Comparison of ENCODE assay signal across 9 mouse cellular contexts in the genomic region with DNA sequence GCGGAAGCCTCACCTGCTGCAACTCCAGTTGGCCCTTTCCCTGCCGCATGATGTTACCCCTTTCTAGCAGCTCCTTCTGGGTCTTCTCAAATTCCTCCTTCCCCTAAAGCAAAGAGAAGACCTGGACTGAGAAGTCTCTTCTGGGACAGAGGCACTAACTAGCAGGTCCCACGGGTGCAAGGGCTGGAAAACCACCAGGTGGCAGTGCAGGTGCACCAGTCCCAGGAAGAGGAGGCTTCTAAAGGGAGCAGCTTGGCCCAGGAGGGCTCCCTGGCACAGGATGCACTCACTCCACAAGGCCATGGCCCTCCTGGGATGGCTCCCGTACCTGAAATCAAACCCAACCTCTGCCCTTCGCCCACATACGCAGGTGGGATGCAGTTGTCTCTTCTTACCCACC. TPM values are rescaled to one million over a fixed set of nuclear protein-coding genes. Genes with fewer than 3 reads are reported as not detected.
A peak's percentile ranks its signal among the peaks of the same experiment; 100 is the strongest.
DNase-seq lines count a peak whose midpoint lies in the region; ATAC-seq and TF ChIP-seq lines count a peak whose summit lies in the region.
"Had no signal": no experiment of that assay in that cellular context is flagged by ENCODE, and none has a peak within 500 bp of the region (broad histone marks: within the 10 kb centered on the region; RNA-seq: fewer than 3 reads in every experiment).

No protein-coding gene starts in this region.

- H3K4me2 ChIP-seq in kidney, embryonic 16.5 days (replicated peaks; ENCODE audit: low read depth, low read length), result no peak overlapping the region

- 0 out of 2 replicates have a peak, but pooled peaks have one; percentile 11 for ATAC-seq in kidney, embryonic 16.5 days (ENCODE audit: low FRiP score, low TSS enrichment)
- ATAC-seq in megakaryocyte-erythroid progenitor cell, adult 5-6 weeks (replicated peaks; ENCODE audit: low FRiP score, low TSS enrichment, poor library complexity, severe bottlenecking), result peak; percentile 58

- DNase-seq in layer of hippocampus, postnatal 10 days (ENCODE audit: low spot score in 2 of 2), result peak; percentile 73 to 79
- no peak for DNase-seq in layer of hippocampus, adult 9-11 months
- DNase-seq in brain, adult 2 months (ENCODE audit: low read depth, low spot score), result peak; percentile 96
- DNase-seq in gastrocnemius, adult 18-20 months (ENCODE audit: low spot score), result peak; percentile 76
- DNase-seq in yolk sac, embryonic 10.5 days (ENCODE audit: low spot score), result no peak

- peaks cover 79% of the 10 kb centered on the region for H3K4me1 ChIP-seq in E14TG2a.4 (replicated peaks; ENCODE audit: low read depth, low read length)
- peaks cover 32% of the 10 kb centered on the region for H3K4me1 ChIP-seq in kidney, embryonic 16.5 days (ENCODE audit: insufficient read depth, low read length)

- H3K9ac ChIP-seq in kidney, embryonic 16.5 days (replicated peaks; ENCODE audit: low read length), result no peak overlapping the region

- 67% methylated on average over 6 of the region's 6 CpGs for WGBS in kidney, embryonic 16.5 days

- 0 out of 2 replicates have a peak overlapping the region, but pooled peaks have one; percentile 57 for H3K4me3 ChIP-seq in E14TG2a.4 (replicated peaks; ENCODE audit: low read length)
- H3K4me3 ChIP-seq in kidney, embryonic 16.5 days (ENCODE audit: low read length), result no peak overlapping the region
- H3K4me3 ChIP-seq: erythroblast, embryonic 14.5 days had no signal

- H3K27me3 ChIP-seq in E14TG2a.4 (ENCODE audit: insufficient read depth, low read length), result no peaks in the 10 kb centered on the region
- no peaks in the 10 kb centered on the region for H3K27me3 ChIP-seq in kidney, embryonic 16.5 days (ENCODE audit: insufficient read depth, low read length)

- peaks cover 95% of the 10 kb centered on the region for H3K36me3 ChIP-seq in E14TG2a.4 (ENCODE audit: insufficient read depth, low read length)
- H3K36me3 ChIP-seq in kidney, embryonic 16.5 days (ENCODE audit: insufficient read depth, low read length), result peaks cover 64% of the 10 kb centered on the region

- H3K9me3 ChIP-seq in E14TG2a.4 (ENCODE audit: low read length), result no peaks in the 10 kb centered on the region
- no peaks in the 10 kb centered on the region for H3K9me3 ChIP-seq in kidney, embryonic 16.5 days (ENCODE audit: low read length)

- peak; percentile 58 for TF ChIP-seq CTCF in E14TG2a.4 (conservative IDR thresholded peaks at IDR 0.05; ENCODE audit: low read length)

- H3K27ac ChIP-seq in kidney, embryonic 16.5 days (ENCODE audit: low read length), result no peak overlapping the region

RNA-seq across cellular contexts. Expression of gene Ctrb1, which starts 21.8 kb away (rescaled TPM):
- not detected for total RNA-seq in layer of hippocampus, postnatal 10 days (2021)
- total RNA-seq in gastrocnemius, adult 18-20 months (2021), result under 1 TPM in 1 of 2 experiments, not detected in 1; 0.71 TPM
- polyA plus RNA-seq in kidney, embryonic 16.5 days (2015; fragmentation: Nextera tagmentation; extraction: Ambion mirVana), result 0.35 TPM in 1 of 2 replicates, not detected in the other
- total RNA-seq in megakaryocyte-erythroid progenitor cell, adult 5-6 weeks (2014; fragmentation: Nextera tagmentation), result not detected in 2 replicates
- total RNA-seq in megakaryocyte-erythroid progenitor cell, adult 5-6 weeks (2017), result not detected in 2 replicates
- polyA plus RNA-seq: erythroblast, embryonic 14.5 days had no signal

RNA-seq across cellular contexts. Expression of gene Bcar1, which starts 31.0 kb away (rescaled TPM):
- total RNA-seq in layer of hippocampus, postnatal 10 days (2021), result 10 to 100 TPM; 60.1 to 62.6 TPM
- 10 to 100 TPM; 10.6 to 10.8 TPM for total RNA-seq in gastrocnemius, adult 18-20 months (2021)
- polyA plus RNA-seq in kidney, embryonic 16.5 days (2015; fragmentation: Nextera tagmentation; extraction: Ambion mirVana), result 49.6 and 60.1 TPM in 2 replicates
- 0.17 TPM in 1 of 2 replicates, not detected in the other for total RNA-seq in megakaryocyte-erythroid progenitor cell, adult 5-6 weeks (2014; fragmentation: Nextera tagmentation)
- total RNA-seq in megakaryocyte-erythroid progenitor cell, adult 5-6 weeks (2017), result not detected in 2 replicates

Comparison
In these comparisons a context has a peak if more than half of its experiments do, and no peak if none do; other contexts are left out.
1. DNase-seq: peak in layer of hippocampus, postnatal 10 days (2 of 2), brain, adult 2 months (single experiment) and gastrocnemius, adult 18-20 months (single experiment); none in layer of hippocampus, adult 9-11 months (single experiment) and yolk sac, embryonic 10.5 days (single experiment).
2. RNA of gene Bcar1, which starts 31.0 kb away (total RNA-seq): 60.1 to 62.6 TPM in layer of hippocampus, postnatal 10 days and 10.6 to 10.8 TPM in gastrocnemius, adult 18-20 months; 0.17 TPM in megakaryocyte-erythroid progenitor cell, adult 5-6 weeks; every median in the first group is over 4 times any median in the second.